Mouse (Mus musculus): ENCODE results near the gene Mapk14.

GRCm38 (mm10) chr17:28690776-28691686 is at the start of gene Mapk14:
- TF ChIP-seq CTCF (IDR thresholded peaks at IDR 0.05; ENCODE audit: control insufficient read depth, insufficient read depth, insufficient read length) (peak; percentile 97), MAX (IDR thresholded peaks at IDR 0.05) (no peak), USF1 (IDR thresholded peaks at IDR 0.05; ENCODE audit: low read depth) (no peak), MYOG (IDR thresholded peaks at IDR 0.05; ENCODE audit: control insufficient read depth, extremely low read depth, insufficient read length) (no peak), FOSL1 (IDR thresholded peaks at IDR 0.05; ENCODE audit: insufficient read depth, low read length, poor library complexity, severe bottlenecking) (no peak)

Data from C2C12 (cell line).